Mouse (Mus musculus): ENCODE results near the gene Mcl1. TPM values are rescaled to one million over a fixed set of nuclear protein-coding genes. Genes with fewer than 3 reads are reported as not detected.

Mcl1 gene
- polyA plus RNA-seq, 1 experiment from 2014 or later, result 46.3 TPM

- Histone ChIP-seq H3K27me3 (no peaks in the 10 kb centered on the region), H3K4me3 (no peak overlapping the region)
- WGBS, result 95% methylated on average over 7 of the region's 7 CpGs
Measured at GRCm38 (mm10) chr3:95707497-95707896, 48.9 kb downstream of the Mcl1 start.

DNA sequence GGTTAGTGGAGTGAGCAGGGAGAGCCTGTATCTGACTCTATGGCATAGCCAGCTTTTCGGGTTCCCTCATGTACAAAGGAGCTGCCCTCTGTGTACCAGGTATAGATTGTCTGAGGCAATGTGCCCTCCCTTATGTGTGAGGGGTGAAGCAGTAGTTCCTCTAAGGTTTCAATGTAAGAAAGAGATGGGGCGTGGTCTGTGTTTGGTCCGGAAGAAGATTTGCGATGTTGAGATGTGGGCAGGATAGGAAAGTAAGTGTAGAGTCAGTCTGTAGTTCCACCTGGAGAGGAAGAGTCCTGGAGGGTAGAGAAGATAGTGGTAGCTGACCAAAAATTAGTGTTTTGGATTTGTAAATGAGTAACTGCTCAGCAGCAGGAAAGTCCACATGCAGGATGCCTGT lies 50.5 kb downstream of the Mcl1 start:
- WGBS, result 92% methylated on average over 4 of the region's 4 CpGs
- no peak overlapping the region for H3K4me3 ChIP-seq
- H3K4me1 ChIP-seq (replicated peaks), result no peaks in the 10 kb centered on the region
- H3K27ac ChIP-seq (replicated peaks), result no peak overlapping the region
- no peak for ATAC-seq (ENCODE audit: low FRiP score, low read depth)
- H3K9ac ChIP-seq, result no peak overlapping the region
- no peaks in the 10 kb centered on the region for H3K27me3 ChIP-seq
- H3K36me3 ChIP-seq, result no peaks in the 10 kb centered on the region
- H3K4me2 ChIP-seq, result no peak overlapping the region
- H3K9me3 ChIP-seq, result no peaks in the 10 kb centered on the region

More at GRCm38 (mm10) chr3:95707497-95707896, 48.9 kb downstream of the Mcl1 start:
- no peaks in the 10 kb centered on the region for H3K9me3 ChIP-seq
- H3K4me2 ChIP-seq, result no peak overlapping the region
- H3K36me3 ChIP-seq, result no peaks in the 10 kb centered on the region
- H3K9ac ChIP-seq, result no peak overlapping the region
- H3K27ac ChIP-seq (replicated peaks), result no peak overlapping the region
- no peak for ATAC-seq (ENCODE audit: low FRiP score, low read depth)
- H3K4me1 ChIP-seq (replicated peaks), result no peaks in the 10 kb centered on the region

GRCm38 (mm10) chr3:95709967-95710366 lies 51.4 kb downstream of the Mcl1 start:
- Histone ChIP-seq H3K27me3 (no peaks in the 10 kb centered on the region), H3K27ac (replicated peaks) (no peak overlapping the region), H3K4me1 (replicated peaks) (no peaks in the 10 kb centered on the region), H3K4me2 (no peak overlapping the region), H3K36me3 (no peaks in the 10 kb centered on the region), H3K9me3 (no peaks in the 10 kb centered on the region), H3K9ac (no peak overlapping the region), H3K4me3 (no peak overlapping the region)
- ATAC-seq (ENCODE audit: low FRiP score, low read depth), result no peak

Other genes starting within 250 kb of the Mcl1 start
- gene Arnt, start 224.4 kb upstream of the Mcl1 start, polyA plus RNA-seq (2015; fragmentation: Nextera tagmentation; extraction: Ambion mirVana), result 15.8 and 17.5 TPM in 2 replicates
- gene Ctsk, start 159.5 kb upstream of the Mcl1 start, polyA plus RNA-seq (2015; fragmentation: Nextera tagmentation; extraction: Ambion mirVana), result 7.9 and 8.8 TPM in 2 replicates
- gene Ctss, start 132.0 kb upstream of the Mcl1 start, polyA plus RNA-seq (2015; fragmentation: Nextera tagmentation; extraction: Ambion mirVana), result 14.3 and 19.3 TPM in 2 replicates
- gene Hormad1, start 99.1 kb upstream of the Mcl1 start, polyA plus RNA-seq (2015; fragmentation: Nextera tagmentation; extraction: Ambion mirVana), result not detected in 2 replicates
- 25.8 and 26.8 TPM in 2 replicates for gene Golph3l, start 69.9 kb upstream of the Mcl1 start, polyA plus RNA-seq (2015; fragmentation: Nextera tagmentation; extraction: Ambion mirVana)
- 109 and 110 TPM in 2 replicates for gene Ensa, start 33.8 kb upstream of the Mcl1 start, polyA plus RNA-seq (2015; fragmentation: Nextera tagmentation; extraction: Ambion mirVana)
- gene Adamtsl4, start 29.1 kb downstream of the Mcl1 start, polyA plus RNA-seq (2015; fragmentation: Nextera tagmentation; extraction: Ambion mirVana), result 1.2 TPM in 2 replicates
- gene Ecm1, start 80.8 kb downstream of the Mcl1 start, polyA plus RNA-seq (2015; fragmentation: Nextera tagmentation; extraction: Ambion mirVana), result 12.6 and 16.4 TPM in 2 replicates
- 47.9 and 48.2 TPM in 2 replicates for gene Tars2, start 101.4 kb downstream of the Mcl1 start, polyA plus RNA-seq (2015; fragmentation: Nextera tagmentation; extraction: Ambion mirVana)
- gene Rprd2, start 160.1 kb downstream of the Mcl1 start, polyA plus RNA-seq (2015; fragmentation: Nextera tagmentation; extraction: Ambion mirVana), result 21.7 and 22.5 TPM in 2 replicates
- 32.5 and 34.6 TPM in 2 replicates for gene Prpf3, start 197.1 kb downstream of the Mcl1 start, polyA plus RNA-seq (2015; fragmentation: Nextera tagmentation; extraction: Ambion mirVana)
- 277 and 287 TPM in 2 replicates for gene Mrps21, start 212.7 kb downstream of the Mcl1 start, polyA plus RNA-seq (2015; fragmentation: Nextera tagmentation; extraction: Ambion mirVana)
- 4.9 and 5.2 TPM in 2 replicates for gene Ciart, start 223.5 kb downstream of the Mcl1 start, polyA plus RNA-seq (2015; fragmentation: Nextera tagmentation; extraction: Ambion mirVana)
- gene BC028528, start 233.2 kb downstream of the Mcl1 start, polyA plus RNA-seq (2015; fragmentation: Nextera tagmentation; extraction: Ambion mirVana), result 19.8 and 22.8 TPM in 2 replicates
- 34.9 and 36.4 TPM in 2 replicates for gene Aph1a, start 235.2 kb downstream of the Mcl1 start, polyA plus RNA-seq (2015; fragmentation: Nextera tagmentation; extraction: Ambion mirVana)
- 13.1 and 14.7 TPM in 2 replicates for gene Car14, start 245.9 kb downstream of the Mcl1 start, polyA plus RNA-seq (2015; fragmentation: Nextera tagmentation; extraction: Ambion mirVana)

All from hindbrain, embryonic 15.5 days (tissue).